Mouse (Mus musculus) embryonic fibroblast, embryonic 13.5 days (primary cell): ENCODE data around the gene Hax1. TPM values are rescaled to one million over a fixed set of nuclear protein-coding genes. Genes with fewer than 3 reads are reported as not detected.

Experiments
- H3K27ac ChIP-seq: 2 replicates; pipeline ENCODE4 v1.5.1; 2012; ENCODE audit warnings: low read length, control low read depth, inconsistent platforms; ENCODE audit not compliant: insufficient read depth
- H3K4me1 ChIP-seq: 2 replicates; pipeline ENCODE4 v1.6.1; 2011; ENCODE audit warnings: low read length; ENCODE audit not compliant: control insufficient read depth, insufficient read depth
- H3K4me3 ChIP-seq: 2 replicates; pipeline ENCODE4 v1.5.1; 2011; ENCODE audit warnings: mild to moderate bottlenecking, control low read depth, low read length; ENCODE audit not compliant: insufficient read depth
- CTCF ChIP-seq: IDR thresholded peaks from 2 replicates; pipeline ENCODE4 v1.5.1; 2011; ENCODE audit warnings: mild to moderate bottlenecking, control low read depth, low read length, moderate library complexity, borderline replicate concordance; ENCODE audit not compliant: insufficient read depth
- POLR2A ChIP-seq: IDR thresholded peaks from 2 replicates; pipeline ENCODE4 v1.6.1; 2011; ENCODE audit warnings: low read depth, mild to moderate bottlenecking, control low read depth, low read length, moderate library complexity
- polyA plus RNA-seq: library from polyadenylated mRNA; stranded (reverse); fragments of >200 nt; gene quantifications from 2 replicates; pipeline ENCODE4 v1.2.4, GENCODE M21; 2011; ENCODE audit warnings: low read depth; ENCODE audit not compliant: missing spikeins, insufficient read length

Gene Hax1
- polyA plus RNA-seq = 132 and 163 TPM in 2 replicates

- peak within 1 kb of the TSS; percentile 70 for H3K27ac ChIP-seq
- TF ChIP-seq POLR2A = peak; percentile 71
- TF ChIP-seq CTCF = no peak
These were observed at the start of gene Hax1 for GRCm38 (mm10) chr3:89998612-89999054. TSS of gene Hax1 (minus strand) at chr3:89998780.

GRCm38 (mm10) chr3:90036263-90036662 lies 37.7 kb upstream of the Hax1 start:
- H3K4me1 ChIP-seq = no peaks in the 10 kb centered on the region
- H3K27ac ChIP-seq = no peak overlapping the region
- H3K4me3 ChIP-seq = no peak overlapping the region
- no peak for TF ChIP-seq CTCF
- no peak for TF ChIP-seq POLR2A

More at GRCm38 (mm10) chr3:89998612-89999054, at the start of gene Hax1:
- peak within 1 kb of the TSS; percentile 85 for H3K4me3 ChIP-seq
- peaks cover 7% of the 10 kb centered on the region for H3K4me1 ChIP-seq

GRCm38 (mm10) chr3:90034653-90035052 lies 36.1 kb upstream of the Hax1 start:
- Histone ChIP-seq H3K4me1 (no peaks in the 10 kb centered on the region), H3K27ac (no peak overlapping the region), H3K4me3 (no peak overlapping the region)
- TF ChIP-seq CTCF = no peak
- TF ChIP-seq POLR2A = no peak

GRCm38 (mm10) chr3:90016626-90017025 lies 18.0 kb upstream of the Hax1 start:
- H3K4me3 ChIP-seq = no peak overlapping the region

GRCm38 (mm10) chr3:90010291-90010690 lies 11.7 kb upstream of the Hax1 start:
- peaks cover 7% of the 10 kb centered on the region; the same call in 1 of the 2 replicates for H3K4me1 ChIP-seq

More at GRCm38 (mm10) chr3:90016626-90017025, 18.0 kb upstream of the Hax1 start:
- no peaks in the 10 kb centered on the region for H3K4me1 ChIP-seq
- H3K27ac ChIP-seq = no peak overlapping the region
- no peak for TF ChIP-seq POLR2A
- TF ChIP-seq CTCF = no peak

GRCm38 (mm10) chr3:90004091-90004796 lies 5.7 kb upstream of the Hax1 start:
- TF ChIP-seq CTCF = no peak
- no peak for TF ChIP-seq POLR2A
- H3K4me3 ChIP-seq = no peak overlapping the region
- H3K4me1 ChIP-seq = peaks cover 5% of the 10 kb centered on the region
- no peak overlapping the region for H3K27ac ChIP-seq

More at GRCm38 (mm10) chr3:90010291-90010690, 11.7 kb upstream of the Hax1 start:
- Histone ChIP-seq H3K27ac (no peak overlapping the region; the same call in 1 of the 2 replicates), H3K4me3 (no peak overlapping the region)
- TF ChIP-seq CTCF = no peak
- no peak for TF ChIP-seq POLR2A

- H3K4me1 ChIP-seq = peaks cover 7% of the 10 kb centered on the region
- no peak overlapping the region; the same call in 1 of the 2 replicates for H3K4me3 ChIP-seq
- peak overlapping the region; percentile 70 for H3K27ac ChIP-seq
- TF ChIP-seq CTCF (no peak), POLR2A (no peak)
These were observed 1.2 kb upstream of the Hax1 start for GRCm38 (mm10) chr3:89999830-90000229.

GRCm38 (mm10) chr3:89999090-89999489 lies 510 bp upstream of the Hax1 start:
- peaks cover 7% of the 10 kb centered on the region for H3K4me1 ChIP-seq
- H3K27ac ChIP-seq = peak overlapping the region; percentile 70
- H3K4me3 ChIP-seq = peak overlapping the region; percentile 85
- no peak for TF ChIP-seq CTCF
- no peak for TF ChIP-seq POLR2A

GRCm38 (mm10) chr3:89997791-89998495 lies 637 bp downstream of the Hax1 start:
- TF ChIP-seq POLR2A (0 out of 2 replicates have a peak, but pooled peaks have one; percentile 16), CTCF (no peak)
- Histone ChIP-seq H3K27ac (peak overlapping the region; percentile 62), H3K4me1 (peaks cover 7% of the 10 kb centered on the region), H3K4me3 (peak overlapping the region; percentile 85)
